Mouse (Mus musculus): ENCODE results near the gene Itpka.
"Not testable (repeated sequence)": the region's sequence is repeated elsewhere in the genome, so short reads cannot be mapped to it uniquely, and the experiment has no call there.

The Itpka gene

GRCm38 (mm10) chr2:119741581-119742411, at the start of gene Itpka:
Itpka (plus strand) TSS chr2:119742337.
- CTCF ChIA-PET: no interaction called here

GRCm38 (mm10) chr2:119694826-119695225, 47.3 kb upstream of the Itpka start:
- CTCF ChIA-PET: interaction anchor here (0.6 kb wide), 1 partner anchor 731 kb away, joined by 4 read pairs; no protein-coding TSS in a partner anchor

DNA sequence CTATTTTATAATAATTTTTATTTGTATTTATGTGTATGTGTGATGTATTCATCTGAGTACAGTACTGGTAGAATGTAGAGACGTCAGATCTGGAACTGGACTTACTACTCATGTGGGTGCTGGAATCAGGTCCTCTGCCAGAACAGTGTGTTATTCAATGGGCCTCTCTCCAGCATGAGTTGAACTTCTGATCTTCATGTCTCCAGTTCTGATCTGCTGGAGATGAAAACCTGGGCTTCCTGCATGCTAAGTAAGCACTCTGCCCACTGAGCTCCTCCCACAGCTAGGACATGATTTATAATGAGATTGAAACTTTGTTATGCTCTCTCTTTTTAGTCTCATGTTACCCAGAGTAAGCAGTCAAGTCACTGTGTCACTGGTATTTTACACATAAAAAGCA, 46.0 kb upstream of the Itpka start:
- CTCF ChIA-PET: no interaction called here

- CTCF ChIA-PET: interaction anchor here (0.6 kb wide), 1 partner anchor 21 kb away, joined by 3 read pairs; no protein-coding TSS in a partner anchor
Observed at GRCm38 (mm10) chr2:119698472-119698871, 43.7 kb upstream of the Itpka start.

DNA sequence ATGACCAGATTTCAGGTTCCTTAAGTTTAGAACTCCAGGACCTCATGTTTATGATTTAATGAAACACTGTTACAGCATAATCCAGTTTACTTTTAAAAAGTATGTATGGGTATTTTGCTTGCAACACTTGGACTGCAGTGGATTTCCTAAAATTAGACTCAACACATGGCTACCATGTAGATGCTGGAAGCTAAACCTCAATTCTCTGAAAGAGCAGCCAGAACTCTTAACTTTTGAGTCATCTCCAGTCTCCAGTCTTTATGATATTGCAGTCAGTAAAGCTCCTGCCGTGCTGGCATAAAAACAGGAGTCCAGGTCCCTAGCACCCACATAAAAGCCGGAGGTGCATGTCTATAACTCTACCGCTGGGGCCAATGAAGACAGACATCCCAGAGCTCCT, 42.2 kb upstream of the Itpka start:
- CTCF ChIA-PET: no interaction called here

DNA sequence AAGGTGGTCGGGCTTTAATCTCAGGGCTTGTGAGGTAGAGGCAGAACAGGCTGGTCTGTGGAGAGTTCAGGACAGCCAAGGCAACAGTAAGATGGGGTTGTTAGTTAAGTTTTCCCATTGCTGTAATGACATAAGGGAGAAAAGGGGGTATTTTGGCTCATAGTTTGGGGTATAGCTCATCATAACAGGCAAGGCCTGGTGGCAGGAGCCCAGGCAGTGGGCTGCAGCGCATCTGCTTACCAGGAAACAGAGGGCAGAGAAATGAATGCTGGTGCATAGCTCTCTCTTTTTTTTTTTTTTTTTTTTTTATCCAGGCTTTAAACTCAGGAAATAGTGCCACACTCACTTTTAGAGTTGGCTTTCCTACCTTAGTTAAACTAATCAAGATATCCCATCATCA, 39.0 kb upstream of the Itpka start:
- CTCF ChIA-PET: interaction anchor here (0.6 kb wide), 1 partner anchor 733 kb away, joined by 4 read pairs; no protein-coding TSS in a partner anchor

DNA sequence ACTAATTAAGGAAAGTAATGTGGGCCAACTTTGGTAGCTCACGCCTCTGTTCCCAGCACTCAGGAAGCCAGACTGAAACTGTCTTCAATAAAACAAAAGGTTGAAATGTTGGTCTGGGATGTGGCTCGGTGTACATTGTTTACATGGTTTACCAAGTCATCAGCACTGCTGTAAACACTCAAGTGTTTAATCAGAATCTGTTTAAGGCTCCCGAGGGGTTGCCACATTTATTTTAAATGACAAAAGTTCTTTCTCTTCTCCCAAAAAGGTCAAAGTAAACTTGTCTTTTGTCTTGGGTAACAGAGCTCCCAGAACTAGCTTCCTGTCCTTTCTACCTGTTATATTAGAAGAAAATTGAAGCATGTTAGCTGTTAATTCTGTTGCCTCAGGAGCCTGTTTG, 34.5 kb upstream of the Itpka start:
- CTCF ChIA-PET: no interaction called here

DNA sequence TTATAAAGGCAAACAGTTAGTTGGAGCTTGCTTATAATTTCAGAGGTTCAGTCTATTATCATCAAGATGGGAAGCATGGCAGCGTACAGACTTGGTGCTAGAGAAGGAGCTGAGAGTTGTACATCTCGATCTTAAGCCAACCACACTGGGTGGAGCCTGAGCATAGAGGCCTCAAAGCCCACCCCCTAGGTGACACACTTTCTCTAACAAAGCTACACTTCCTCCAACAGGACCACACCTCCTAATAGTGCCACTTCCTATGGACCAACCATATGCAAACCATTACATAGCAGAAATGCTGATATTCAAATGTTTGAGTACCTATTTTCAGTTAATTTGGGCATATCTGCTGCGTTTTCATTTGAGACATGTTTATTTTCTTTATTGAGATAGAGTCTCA, 32.1 kb upstream of the Itpka start:
- CTCF ChIA-PET: no interaction called here

DNA sequence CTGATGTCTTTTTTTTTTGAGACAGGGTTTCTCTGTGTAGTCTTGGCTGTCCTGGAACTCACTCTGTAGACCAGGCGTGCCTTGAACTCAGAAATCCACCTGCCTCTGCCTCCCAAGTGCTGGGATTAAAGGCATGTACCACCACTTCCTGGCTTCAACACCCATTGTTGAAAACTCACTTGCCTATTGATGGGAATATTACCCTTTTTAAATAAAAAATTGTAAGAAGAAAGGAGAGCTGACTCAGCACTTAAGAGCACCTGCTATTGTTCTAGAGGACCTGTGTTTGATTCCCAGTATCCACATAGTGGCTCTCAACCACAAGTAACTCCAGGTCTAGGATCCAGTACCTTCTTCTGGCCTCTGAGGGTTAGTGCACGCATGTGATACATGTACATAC, 26.3 kb upstream of the Itpka start:
- CTCF ChIA-PET: not testable (repeated sequence)

DNA sequence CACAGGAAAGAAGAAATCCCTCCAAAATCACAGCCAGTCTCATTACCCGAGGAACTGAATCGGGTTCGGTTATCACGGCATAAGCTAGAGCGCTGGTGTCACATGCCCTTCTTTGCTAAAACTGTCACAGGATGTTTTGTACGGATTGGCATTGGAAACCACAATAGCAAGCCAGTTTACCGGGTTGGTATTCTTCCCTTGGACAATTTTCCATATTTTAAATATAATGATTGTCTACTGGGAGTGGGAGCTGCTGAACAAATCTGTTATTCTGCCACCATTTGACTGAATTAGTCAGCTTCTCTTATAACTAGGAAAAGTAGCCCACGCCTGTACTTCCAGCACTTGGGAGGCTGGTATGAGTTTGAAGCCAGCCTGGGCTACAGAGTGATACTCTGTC, 21.1 kb upstream of the Itpka start:
- CTCF ChIA-PET: interaction anchor here (0.5 kb wide), 1 partner anchor 16 kb away, joined by 3 read pairs; no protein-coding TSS in a partner anchor

GRCm38 (mm10) chr2:119727762-119728416, 14.2 kb upstream of the Itpka start:
- CTCF ChIA-PET: no interaction called here

DNA sequence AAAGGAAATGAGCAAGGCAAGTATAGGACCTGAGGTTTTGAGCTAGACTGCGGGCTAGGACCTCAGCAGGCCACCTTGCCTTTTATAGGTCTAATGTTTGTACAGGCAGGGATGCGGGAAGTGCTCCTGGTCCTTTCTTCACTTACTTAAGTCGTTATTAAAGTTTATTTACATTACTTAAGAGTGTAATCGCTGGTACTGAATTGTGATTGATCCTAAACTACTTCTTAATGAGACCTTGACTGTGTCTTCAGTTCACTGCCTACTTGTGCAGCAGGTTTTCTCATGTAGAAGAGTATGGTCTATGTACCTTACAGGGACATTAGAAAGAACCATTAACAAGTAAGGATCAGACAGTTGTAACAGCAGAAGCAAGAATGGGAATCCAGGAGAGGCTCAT, 11.4 kb upstream of the Itpka start:
- CTCF ChIA-PET: no interaction called here

DNA sequence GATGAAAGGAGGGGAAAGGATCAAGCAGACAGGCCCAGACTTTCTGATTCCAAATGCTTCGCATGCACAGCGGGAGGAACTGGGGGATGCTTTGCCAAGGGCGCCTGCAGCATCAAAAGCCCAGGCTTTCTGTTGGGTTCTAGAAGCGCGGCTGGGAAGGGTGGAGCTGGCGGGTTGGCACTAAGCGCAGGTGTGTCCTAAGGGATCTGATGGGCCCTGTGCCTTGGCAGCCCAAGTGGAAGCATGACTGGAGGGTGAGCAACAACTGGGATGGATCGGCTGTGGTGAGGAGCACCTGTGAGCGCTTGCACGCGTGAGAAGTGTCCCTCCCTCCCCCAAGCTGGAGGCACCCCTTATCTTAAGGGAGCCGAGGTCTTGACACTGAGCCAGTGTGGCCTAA, 5.0 kb upstream of the Itpka start:
- CTCF ChIA-PET: no interaction called here

GRCm38 (mm10) chr2:119740567-119740966, 1.6 kb upstream of the Itpka start:
- CTCF ChIA-PET: no interaction called here

- CTCF ChIA-PET: no interaction called here
Observed at GRCm38 (mm10) chr2:119742461-119743175, 481 bp downstream of the Itpka start.

- CTCF ChIA-PET: interaction anchor here (0.6 kb wide), 1 partner anchor 333 kb away, joined by 3 read pairs; no protein-coding TSS in a partner anchor
Observed at GRCm38 (mm10) chr2:119743176-119743807, 1.2 kb downstream of the Itpka start.

GRCm38 (mm10) chr2:119743808-119744162, 1.6 kb downstream of the Itpka start:
- CTCF ChIA-PET: interaction anchor here (0.6 kb wide), 1 partner anchor 332 kb away, joined by 3 read pairs; no protein-coding TSS in a partner anchor

DNA sequence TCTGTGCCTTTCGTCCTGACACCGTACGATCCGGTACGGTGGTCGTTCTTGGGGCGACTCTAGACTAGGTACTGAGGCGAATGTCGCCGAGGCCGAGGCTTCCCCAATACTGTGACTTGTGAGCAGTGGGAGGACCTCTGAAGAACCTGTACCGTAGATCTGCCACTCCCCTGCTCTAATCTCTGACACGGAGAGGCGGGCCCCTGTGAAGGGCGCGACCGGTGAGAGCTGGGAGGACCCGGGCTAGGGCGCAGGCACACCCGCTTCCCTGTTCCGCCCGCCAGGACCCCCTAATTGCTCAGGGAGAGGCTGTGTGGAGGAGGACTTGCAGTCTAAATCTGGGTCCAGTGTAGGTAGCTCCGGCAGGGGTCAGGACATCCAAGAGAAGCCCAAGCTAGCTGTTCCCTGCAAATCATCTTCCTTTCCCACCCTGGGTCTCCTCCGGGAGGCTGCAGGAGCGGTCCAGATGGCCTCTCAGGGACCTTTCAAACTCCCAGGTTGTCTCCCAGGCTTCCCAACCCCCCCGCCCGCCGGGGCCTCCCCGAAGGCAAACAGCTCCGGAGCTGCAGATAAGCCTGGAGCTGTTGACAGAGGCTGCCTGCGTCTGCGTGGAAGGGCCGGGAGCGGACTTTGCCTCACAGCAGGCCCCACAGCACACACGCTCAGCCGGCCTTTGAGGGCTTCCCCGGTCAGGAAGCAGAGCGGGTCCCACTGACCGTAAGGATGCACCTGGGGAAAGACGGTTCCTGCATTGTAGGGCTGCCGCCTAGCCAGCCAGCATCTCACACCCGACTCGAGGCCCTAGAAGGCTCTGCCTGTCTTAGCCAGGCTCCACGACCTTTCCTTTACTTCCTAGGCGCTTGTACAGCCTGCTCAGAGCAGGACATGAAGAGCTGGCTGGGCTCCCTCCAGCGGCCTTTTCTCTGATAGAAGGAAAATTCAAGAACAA, 2.3 kb downstream of the Itpka start:
- CTCF ChIA-PET: interaction anchor here (0.6 kb wide), 1 partner anchor 228 kb away, joined by 5 read pairs; no protein-coding TSS in a partner anchor

- CTCF ChIA-PET: no interaction called here
Observed at GRCm38 (mm10) chr2:119745281-119745680, 3.1 kb downstream of the Itpka start.

DNA sequence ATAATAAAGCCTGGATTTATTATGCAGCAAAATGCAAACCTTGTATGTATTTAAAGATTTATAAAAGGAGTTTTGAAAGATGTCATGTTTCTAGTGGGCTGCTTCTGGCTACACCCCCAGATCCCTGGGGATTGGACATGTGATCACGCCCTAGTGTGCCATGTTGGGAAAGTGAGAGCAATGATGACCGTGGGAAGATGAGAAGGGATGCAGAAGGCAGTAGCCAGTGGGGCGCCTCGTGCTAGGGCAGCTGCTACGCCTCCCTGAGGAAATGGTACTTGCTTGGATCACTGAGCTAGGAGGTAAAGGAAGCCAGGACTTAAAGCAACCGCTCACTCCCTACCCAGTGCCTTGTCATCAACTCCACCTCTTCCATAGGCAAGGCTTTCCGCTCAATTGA, 5.4 kb downstream of the Itpka start:
- CTCF ChIA-PET: no interaction called here

DNA sequence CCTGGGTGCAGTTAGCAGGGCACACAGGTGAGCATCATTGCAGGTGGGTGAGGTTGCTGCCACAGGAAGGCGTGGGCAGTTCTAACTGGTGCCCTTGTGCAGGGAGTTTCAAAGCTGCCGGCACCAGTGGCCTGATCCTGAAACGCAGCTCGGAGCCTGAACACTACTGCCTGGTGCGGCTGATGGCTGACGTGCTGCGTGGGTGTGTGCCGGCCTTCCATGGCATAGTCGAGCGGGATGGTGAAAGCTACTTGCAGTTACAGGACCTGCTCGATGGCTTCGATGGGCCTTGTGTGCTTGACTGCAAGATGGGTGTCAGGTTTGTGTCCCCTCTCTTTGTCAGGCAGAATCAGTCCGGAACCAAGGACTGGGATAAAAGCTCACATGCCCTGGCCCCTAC, 7.1 kb downstream of the Itpka start:
- CTCF ChIA-PET: no interaction called here
